Mouse (Mus musculus) ZHBTc4 (cell line): ENCODE results near the gene Pcsk6.
A peak's percentile ranks its signal among the peaks of the same experiment; 100 is the strongest.

Experiments
- DNase-seq: peaks from one replicate; pipeline ENCODE4 v3.0.0-alpha.2; 2011; ENCODE audit warnings: low read depth, low spot score

Pcsk6 gene

GRCm38 (mm10) chr7:65940988-65941387 lies 79.5 kb downstream of the Pcsk6 start:
- DNase-seq = no peak

- no peak for DNase-seq
Measured at GRCm38 (mm10) chr7:65945342-65945993, 83.9 kb downstream of the Pcsk6 start.

- DNase-seq = no peak
Measured at GRCm38 (mm10) chr7:65946397-65946796, 84.9 kb downstream of the Pcsk6 start.

GRCm38 (mm10) chr7:65948891-65949290 lies 87.4 kb downstream of the Pcsk6 start:
- no peak for DNase-seq

DNA sequence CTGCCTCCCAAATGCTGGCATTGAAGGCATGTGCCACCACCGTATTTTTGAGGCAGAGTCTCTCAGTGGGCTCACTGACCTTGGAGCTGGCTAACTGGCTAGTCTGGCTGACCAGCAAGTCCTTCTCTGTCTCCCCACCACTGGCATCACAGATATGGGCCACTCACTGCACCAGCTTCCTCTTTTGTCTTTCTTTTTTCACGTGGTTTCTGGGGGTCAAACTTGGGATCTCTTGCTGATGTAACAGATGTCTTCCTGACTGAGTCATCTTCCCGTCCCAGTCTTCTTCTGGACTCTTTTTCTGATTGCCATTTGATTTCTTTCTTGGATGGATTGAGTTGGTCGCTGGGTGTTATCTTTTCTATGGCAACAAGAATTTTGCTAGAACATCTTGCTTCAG lies 93.0 kb downstream of the Pcsk6 start:
- DNase-seq = no peak

DNA sequence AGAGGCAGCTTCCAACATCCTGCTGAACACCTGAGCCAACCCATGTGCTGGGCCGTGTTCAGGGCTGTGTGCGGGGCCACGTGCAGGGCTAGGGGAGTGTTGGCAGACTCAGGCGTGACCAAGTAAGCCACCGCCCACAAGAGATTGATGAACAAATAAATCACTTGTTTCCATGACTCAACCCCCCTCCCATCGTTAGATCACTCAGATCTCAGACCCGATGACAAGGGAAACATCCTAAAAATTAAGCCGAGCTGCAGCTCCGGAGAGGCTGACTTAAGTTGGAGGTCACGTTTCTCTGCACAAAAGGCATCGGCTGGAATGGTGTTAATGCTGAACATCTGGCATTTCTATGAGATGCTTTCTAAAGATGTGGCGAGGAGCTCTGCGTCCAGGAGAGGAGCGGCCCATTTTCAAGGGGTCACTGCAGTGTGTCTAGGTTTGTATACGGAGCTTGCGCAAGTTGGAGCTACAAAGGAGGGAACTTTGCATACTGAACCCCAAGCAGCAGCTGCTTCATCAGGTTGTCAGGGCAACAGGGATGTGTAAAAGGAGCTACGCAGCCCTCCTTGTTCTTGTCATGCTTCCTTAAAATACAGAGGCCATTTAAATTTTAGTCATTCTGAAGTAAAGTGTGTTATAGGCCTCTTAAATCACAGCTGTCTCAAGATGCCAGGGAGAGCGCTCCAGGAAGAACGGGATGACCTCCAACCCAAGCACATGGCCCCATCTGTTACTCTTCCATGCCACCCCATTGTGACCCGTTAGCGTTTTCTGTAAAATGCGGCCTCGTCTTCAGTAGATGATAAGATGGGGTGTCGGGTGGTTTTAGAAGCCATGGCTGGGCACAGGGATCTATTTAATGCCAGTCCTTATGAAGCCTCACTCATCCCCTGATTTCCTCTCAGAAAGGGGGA lies 94.0 kb downstream of the Pcsk6 start:
- peak; percentile 18 for DNase-seq

- DNase-seq = no peak
Measured at GRCm38 (mm10) chr7:65957245-65957644, 95.7 kb downstream of the Pcsk6 start.

DNA sequence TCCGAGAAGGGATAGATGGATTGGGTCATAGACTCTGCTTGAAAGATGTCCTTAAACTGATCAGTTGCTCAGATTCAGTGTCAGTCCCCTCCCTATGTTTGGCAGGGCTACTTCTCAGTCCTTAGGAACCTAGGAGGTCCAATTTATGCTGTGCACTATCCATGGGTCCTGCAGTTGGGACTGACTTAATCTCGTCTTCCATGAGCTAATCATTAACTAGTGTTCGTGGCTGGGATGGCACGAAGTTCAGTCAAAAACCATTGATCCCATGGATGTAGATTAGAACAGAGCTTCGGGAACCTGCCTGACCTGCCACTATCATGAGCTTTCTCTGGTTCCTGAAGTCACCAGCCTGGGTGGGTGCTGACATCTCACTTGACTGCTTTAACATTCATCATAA lies 96.6 kb downstream of the Pcsk6 start:
- no peak for DNase-seq

DNA sequence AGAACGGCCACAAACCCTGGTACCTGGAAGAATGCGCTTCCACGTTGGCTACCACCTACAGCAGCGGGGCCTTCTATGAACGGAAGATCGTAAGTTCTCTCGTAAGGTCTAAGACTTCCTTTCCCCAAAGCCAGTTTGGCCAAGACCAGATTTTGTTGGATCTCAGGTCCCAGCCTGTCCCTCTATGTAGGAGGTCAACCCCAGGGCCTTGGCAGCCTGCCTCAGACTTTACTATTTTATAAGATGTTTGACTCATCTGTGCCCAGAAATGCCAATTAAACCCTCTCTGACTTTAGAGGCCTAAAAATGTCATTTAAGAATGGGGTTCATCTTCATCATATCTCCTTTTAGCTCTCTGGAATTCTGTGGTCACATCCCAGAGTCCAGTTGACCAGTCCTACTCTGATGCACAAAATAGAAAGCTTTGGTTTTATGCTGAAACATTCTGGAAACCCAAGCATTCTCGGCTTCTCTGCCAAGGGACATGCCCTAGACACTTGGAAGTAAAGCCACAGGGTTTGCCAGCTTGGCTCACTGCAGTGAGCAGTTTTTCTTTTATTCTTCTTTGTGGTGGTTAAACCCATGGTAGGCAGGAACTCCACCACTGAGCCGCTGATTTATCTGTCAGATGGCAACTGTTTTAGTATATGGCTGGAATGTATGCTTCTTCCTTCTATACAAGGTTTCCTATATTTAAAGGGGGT lies 97.8 kb downstream of the Pcsk6 start:
- no peak for DNase-seq

GRCm38 (mm10) chr7:65962611-65963010 lies 101.1 kb downstream of the Pcsk6 start:
- no peak for DNase-seq

DNA sequence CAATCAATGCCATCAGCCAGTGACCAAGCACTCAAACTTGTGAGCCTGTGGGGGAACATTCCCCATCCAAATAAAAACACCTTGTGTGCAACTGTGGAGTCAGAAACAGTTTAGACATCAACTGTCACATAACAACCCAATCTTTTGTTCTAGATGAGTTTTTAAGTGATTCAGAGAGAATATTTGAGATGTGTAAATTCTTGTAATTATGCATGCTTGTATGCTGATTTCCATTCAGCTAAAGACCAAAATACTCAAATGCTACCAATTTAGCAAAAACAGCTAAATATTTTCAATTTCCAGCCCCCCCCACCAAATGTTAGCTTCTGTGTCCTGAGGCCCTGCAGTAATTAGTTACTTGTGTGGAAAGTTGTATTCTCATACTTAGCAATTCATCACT lies 102.9 kb downstream of the Pcsk6 start:
- no peak for DNase-seq

GRCm38 (mm10) chr7:65971301-65971700 lies 109.8 kb downstream of the Pcsk6 start:
- no peak for DNase-seq

DNA sequence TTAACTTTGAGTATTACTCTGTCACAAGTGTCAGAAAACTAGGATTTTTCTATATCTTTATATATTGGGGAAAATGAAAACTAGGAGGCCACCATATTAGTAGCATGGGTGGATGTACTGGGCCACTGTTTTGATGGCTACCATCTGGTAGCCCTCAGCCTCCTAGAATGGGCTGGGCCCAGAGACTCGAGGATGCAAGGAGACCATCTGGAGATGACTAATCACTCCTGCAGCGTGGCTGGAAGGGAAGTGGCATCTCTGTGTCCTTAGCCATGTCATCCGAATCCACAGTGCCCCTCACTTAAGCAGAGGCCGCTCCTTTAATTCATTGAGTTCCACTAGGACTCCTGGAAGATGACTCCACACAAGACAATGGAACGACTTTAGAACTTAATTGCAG lies 115.8 kb downstream of the Pcsk6 start:
- no peak for DNase-seq

GRCm38 (mm10) chr7:65977977-65978376 lies 116.4 kb downstream of the Pcsk6 start:
- no peak for DNase-seq

GRCm38 (mm10) chr7:65978996-65979823 lies 117.7 kb downstream of the Pcsk6 start:
- no peak for DNase-seq

DNA sequence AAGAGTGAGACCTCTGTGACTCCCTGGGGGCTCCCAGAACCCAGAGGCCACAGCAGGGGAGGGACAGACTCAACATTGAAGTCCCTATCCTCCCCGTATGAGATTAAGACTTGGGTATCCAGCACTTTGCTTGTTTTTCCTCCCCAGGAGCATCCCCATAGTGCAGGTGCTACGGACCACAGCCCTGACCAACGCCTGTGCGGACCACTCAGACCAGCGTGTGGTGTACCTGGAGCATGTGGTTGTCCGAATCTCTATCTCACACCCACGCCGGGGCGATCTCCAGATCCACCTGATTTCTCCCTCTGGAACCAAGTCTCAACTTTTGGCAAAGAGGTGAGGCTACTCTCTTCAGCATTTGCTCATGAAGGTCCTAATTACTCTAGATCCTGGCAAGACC lies 118.5 kb downstream of the Pcsk6 start:
- DNase-seq = no peak

DNA sequence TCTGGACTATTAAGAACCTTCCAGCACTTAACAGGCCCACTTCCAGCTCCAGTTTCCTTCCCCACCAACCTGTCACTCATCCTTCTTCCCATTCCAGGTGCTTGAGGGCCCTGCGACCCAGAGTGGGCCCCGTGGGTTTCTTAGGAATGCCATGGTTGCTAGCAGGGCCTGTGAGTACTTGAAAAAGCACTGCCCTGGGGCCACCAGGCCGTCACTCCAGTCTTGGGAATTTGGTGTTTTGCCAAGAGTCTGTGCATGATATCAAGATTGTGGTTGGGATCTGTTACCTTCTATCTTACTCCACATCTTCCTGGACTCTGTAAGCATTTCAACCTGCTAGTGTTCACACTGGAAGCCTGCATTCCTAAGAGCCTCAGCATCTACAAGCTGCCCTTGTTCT lies 120.5 kb downstream of the Pcsk6 start:
- DNase-seq = no peak

- DNase-seq = no peak
Measured at GRCm38 (mm10) chr7:65988249-65988648, 126.7 kb downstream of the Pcsk6 start.

DNA sequence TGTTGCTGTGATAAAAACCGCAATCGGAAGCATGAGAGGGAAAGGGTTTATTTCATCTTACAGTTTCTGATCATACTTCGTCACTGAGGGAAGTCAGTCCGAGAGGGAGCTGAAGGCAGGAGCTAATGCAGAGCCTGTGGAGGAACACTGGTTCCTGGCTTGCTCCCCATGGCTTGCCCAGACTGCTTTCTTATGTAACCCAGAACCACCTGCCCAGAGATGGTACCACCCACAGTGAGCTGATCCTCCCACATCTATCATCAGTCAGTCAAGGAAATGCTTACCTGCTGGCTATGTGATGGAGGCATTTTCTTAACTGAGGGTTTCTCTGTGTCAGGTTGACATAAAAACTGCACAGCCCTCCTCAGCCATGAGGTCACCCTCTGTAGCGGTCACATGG lies 127.2 kb downstream of the Pcsk6 start:
- DNase-seq = no peak

GRCm38 (mm10) chr7:65992329-65992728 lies 130.8 kb downstream of the Pcsk6 start:
- no peak for DNase-seq

DNA sequence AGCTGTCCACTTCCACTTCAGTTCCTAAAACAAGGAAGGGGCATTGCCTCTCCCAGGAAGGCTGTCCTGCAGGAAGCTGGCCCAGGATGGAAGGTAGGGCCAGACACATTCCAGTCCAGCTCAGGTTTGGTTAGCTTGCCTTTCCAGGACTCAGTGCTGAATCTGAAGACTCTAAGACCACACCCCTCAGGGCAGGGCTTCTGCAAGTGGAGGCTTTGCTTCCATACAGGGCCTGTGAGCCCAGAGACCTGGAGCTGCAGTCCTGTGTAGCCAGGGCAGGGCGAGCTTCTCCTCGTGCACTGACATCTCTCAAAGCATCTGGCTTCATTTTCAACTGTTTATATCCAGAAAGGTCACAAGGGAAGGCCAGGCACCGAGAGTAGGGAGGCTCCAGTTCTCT lies 131.9 kb downstream of the Pcsk6 start:
- DNase-seq = no peak
